Mouse (Mus musculus) embryonic fibroblast, embryonic 13.5 days (primary cell): ENCODE results near the gene Runx1.

Experiments used
- CTCF ChIP-seq: IDR thresholded peaks from 2 replicates; pipeline ENCODE4 v1.5.1; 2011; ENCODE audit warnings: mild to moderate bottlenecking, control low read depth, low read length, moderate library complexity, borderline replicate concordance; ENCODE audit not compliant: insufficient read depth
- POLR2A ChIP-seq: IDR thresholded peaks from 2 replicates; pipeline ENCODE4 v1.6.1; 2011; ENCODE audit warnings: low read depth, mild to moderate bottlenecking, control low read depth, low read length, moderate library complexity

DNA sequence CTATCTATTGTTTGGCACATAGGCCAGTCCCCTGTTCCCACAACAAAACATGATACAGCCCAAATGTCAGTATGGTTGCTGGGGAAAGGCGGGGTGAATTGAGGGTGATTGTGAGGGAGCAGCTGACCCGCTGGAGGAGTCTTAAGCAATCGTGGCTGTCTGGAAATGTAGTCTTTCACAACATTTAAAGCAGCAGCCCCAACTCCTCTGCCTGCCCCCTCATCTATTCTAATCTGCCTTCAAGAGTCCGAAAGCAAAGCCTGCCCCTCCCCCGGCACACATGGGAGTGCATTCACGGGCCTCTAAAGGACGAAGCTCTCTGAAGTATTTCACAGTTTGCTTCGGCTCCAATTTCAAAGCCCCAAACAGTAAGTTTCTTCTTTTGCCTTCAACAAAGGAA, 213.4 kb downstream of the Runx1 start:
- TF ChIP-seq CTCF (no peak), POLR2A (no peak)
